Mouse (Mus musculus): Measurements from ENCODE around the gene Srsf4.

- TF ChIP-seq JUN (IDR thresholded peaks at IDR 0.05; ENCODE audit: insufficient read depth, low read depth, low read length) (no peak), POLR2A (IDR thresholded peaks at IDR 0.05; ENCODE audit: low read depth, low read length) (no peak), MAFK (IDR thresholded peaks at IDR 0.05; ENCODE audit: insufficient replicate concordance, low read length) (no peak), CTCF (conservative IDR thresholded peaks at IDR 0.05 in 1 of 2, IDR thresholded peaks at IDR 0.05 in 1 of 2; ENCODE audit: low read depth in 2 of 2, low read length in 2 of 2) (no peak), SIN3A (IDR thresholded peaks at IDR 0.05; ENCODE audit: low read length) (no peak), USF1 (IDR thresholded peaks at IDR 0.05; ENCODE audit: low read depth, low read length) (no peak), RCOR1 (conservative IDR thresholded peaks at IDR 0.05; ENCODE audit: low read depth, low read length) (no peak), CHD1 (IDR thresholded peaks at IDR 0.05; ENCODE audit: low read depth, low read length) (no peak)
Observed at GRCm38 (mm10) chr4:131911521-131911920, 38.1 kb downstream of the Srsf4 start.
